ENCODE assay signal across 10 mouse cellular contexts in the genomic region with DNA sequence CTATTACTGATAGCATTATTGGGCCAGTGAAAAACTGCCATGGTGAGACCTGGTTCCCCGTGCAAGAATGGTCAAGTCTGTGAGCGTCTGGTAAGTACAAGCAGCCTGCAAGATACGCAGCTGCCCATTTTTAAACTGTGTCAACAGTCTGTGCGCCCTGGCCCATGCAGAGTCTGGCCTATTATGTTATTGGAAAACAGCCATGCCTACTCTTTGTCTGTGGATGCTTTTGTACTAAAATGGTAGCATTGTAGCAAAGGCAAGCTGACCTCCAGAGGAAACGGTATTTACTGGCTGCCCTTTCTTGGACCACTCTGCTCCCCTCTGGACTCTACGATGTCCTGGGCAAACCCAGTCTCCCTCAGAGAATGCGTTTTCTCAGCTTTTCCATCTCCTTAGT.
DNase-seq lines count a peak whose midpoint lies in the region; ATAC-seq and TF ChIP-seq lines count a peak whose summit lies in the region.
"Had no signal": no experiment of that assay in that cellular context is flagged by ENCODE, and none has a peak within 500 bp of the region (broad histone marks: within the 10 kb centered on the region; RNA-seq: fewer than 3 reads in every experiment).

No protein-coding gene starts in this region.

- H3K9me3 ChIP-seq in hindbrain, embryonic 15.5 days: no peaks in the 10 kb centered on the region
- H3K9me3 ChIP-seq in lung, postnatal 0 days (ENCODE audit: low read length): no peaks in the 10 kb centered on the region
- H3K9me3 ChIP-seq: embryonic facial prominence, embryonic 10.5 days had no signal

- H3K4me2 ChIP-seq in hindbrain, embryonic 15.5 days: no peak overlapping the region
- H3K4me2 ChIP-seq in lung, postnatal 0 days (replicated peaks; ENCODE audit: low read depth, low read length): no peak overlapping the region

- no peak overlapping the region for H3K9ac ChIP-seq in hindbrain, embryonic 15.5 days
- no peak overlapping the region for H3K9ac ChIP-seq in lung, postnatal 0 days (replicated peaks; ENCODE audit: low read depth)

- TF ChIP-seq CTCF in layer of hippocampus, adult 2 months (conservative IDR thresholded peaks at IDR 0.05): no peak
- no peak for TF ChIP-seq CTCF in lung, postnatal 0 days (IDR thresholded peaks at IDR 0.05)

- WGBS in hindbrain, embryonic 15.5 days: 32% methylated on average over 7 of the region's 7 CpGs
- 85% methylated on average over 7 of the region's 7 CpGs for WGBS in lung, postnatal 0 days

- H3K27me3 ChIP-seq in hindbrain, embryonic 15.5 days: no peaks in the 10 kb centered on the region
- no peaks in the 10 kb centered on the region for H3K27me3 ChIP-seq in lung, postnatal 0 days (replicated peaks; ENCODE audit: insufficient read depth, low read length)

- peak overlapping the region; percentile 51 for H3K27ac ChIP-seq in layer of hippocampus, adult 2 months
- 0 out of 2 replicates have a peak overlapping the region, but pooled peaks have one; percentile 26 for H3K27ac ChIP-seq in hindbrain, embryonic 15.5 days (replicated peaks)
- no peak overlapping the region for H3K27ac ChIP-seq in lung, postnatal 0 days (ENCODE audit: low read length)
- H3K27ac ChIP-seq: embryonic facial prominence, embryonic 10.5 days had no signal

- peak in 1 of 2 experiments; percentile 30 for DNase-seq in layer of hippocampus, adult 2 months (ENCODE audit: low spot score in 2 of 2)
- DNase-seq in layer of hippocampus, postnatal 25 days (ENCODE audit: extremely low spot score in 1 of 2, low spot score in 1 of 2): no peak
- DNase-seq in cerebellum, adult 11-12 months: peak; percentile 44
- DNase-seq in cerebellum, postnatal 10 days: peak; percentile 60 to 64
- no peak for DNase-seq in adipocyte (ENCODE audit: low spot score)
- DNase-seq in lung, postnatal 0 days (ENCODE audit: low spot score): no peak
- DNase-seq: kidney, adult 18-20 months; liver had no signal

- H3K4me3 ChIP-seq in layer of hippocampus, adult 2 months: no peak overlapping the region
- no peak overlapping the region for H3K4me3 ChIP-seq in hindbrain, embryonic 15.5 days
- no peak overlapping the region for H3K4me3 ChIP-seq in lung, postnatal 0 days (ENCODE audit: low read depth, low read length)
- H3K4me3 ChIP-seq: embryonic facial prominence, embryonic 10.5 days had no signal

- 0 out of 2 replicates have a peak, but pooled peaks cover 4% of the 10 kb centered on the region for H3K4me1 ChIP-seq in hindbrain, embryonic 15.5 days (replicated peaks)
- H3K4me1 ChIP-seq in lung, postnatal 0 days (ENCODE audit: insufficient read depth, low read depth, low read length): no peaks in the 10 kb centered on the region

- ATAC-seq in hindbrain, embryonic 15.5 days (ENCODE audit: low FRiP score, low read depth): peak; percentile 57; the same call in 1 of the 2 replicates
- no peak for ATAC-seq in lung, postnatal 0 days

- H3K36me3 ChIP-seq in hindbrain, embryonic 15.5 days: peaks cover 9% of the 10 kb centered on the region
- 0 out of 2 replicates have a peak, but pooled peaks cover 4% of the 10 kb centered on the region for H3K36me3 ChIP-seq in lung, postnatal 0 days (ENCODE audit: insufficient read depth, low read length)

- TF ChIP-seq EP300 in lung, postnatal 0 days (IDR thresholded peaks at IDR 0.05): no peak

Comparison
In these comparisons a context has a peak if more than half of its experiments do, and no peak if none do; other contexts are left out.
1. DNase-seq: peak in cerebellum, adult 11-12 months (single experiment) and cerebellum, postnatal 10 days (2 of 2); none in layer of hippocampus, postnatal 25 days (0 of 2), adipocyte (single experiment) and lung, postnatal 0 days (single experiment).